Mouse (Mus musculus) MEL (cell line): Measurements from ENCODE around the gene Acvrl1. TPM values are rescaled to one million over a fixed set of nuclear protein-coding genes. Genes with fewer than 3 reads are reported as not detected.

Experiments
- DNase-seq: peaks from one replicate; pipeline ENCODE4 v3.0.0; 2011; ENCODE audit warnings: low read depth, low spot score
- H3K27ac ChIP-seq: 2 replicates; pipeline ENCODE4 v1.5.1; 2012; ENCODE audit warnings: low read depth, mild to moderate bottlenecking, control low read depth, low read length, moderate library complexity; ENCODE audit not compliant: control insufficient read depth
- H3K27me3 ChIP-seq, 2 experiments: fragments of 150-350 bp in 1 of 2; sonication (generic) in 1 of 2; 2 replicates each; pipeline ENCODE4 v1.6.1; 2012; ENCODE audit warnings: low read length in 2 of 2, mild to moderate bottlenecking in 2 of 2, improper control_type of control experiment in 1 of 2, moderate library complexity in 1 of 2; ENCODE audit not compliant: insufficient read depth in 2 of 2, control insufficient read depth in 1 of 2
- H3K36me3 ChIP-seq, 2 experiments: 2 replicates each; pipeline ENCODE4 v1.6.1; 2012 to 2014; ENCODE audit warnings: low read length in 2 of 2, improper control_type of control experiment in 1 of 2, inconsistent platforms in 1 of 2, mild to moderate bottlenecking in 1 of 2; ENCODE audit not compliant: insufficient read depth in 2 of 2, control insufficient read depth in 1 of 2
- H3K4me1 ChIP-seq, 2 experiments: fragments of 150-350 bp in 1 of 2; sonication (generic) in 1 of 2; 2 replicates each; pipeline ENCODE4 v1.6.1; 2012; ENCODE audit warnings: low read length in 2 of 2, improper control_type of control experiment in 1 of 2, mild to moderate bottlenecking in 1 of 2; ENCODE audit not compliant: insufficient read depth in 2 of 2, control insufficient read depth in 1 of 2
- H3K4me3 ChIP-seq, 2 experiments: fragments of 150-350 bp in 1 of 2; sonication (generic) in 1 of 2; 2 replicates each; pipeline ENCODE4 v1.5.1; 2012; ENCODE audit warnings: low read depth in 2 of 2, low read length in 2 of 2, mild to moderate bottlenecking in 2 of 2, moderate library complexity in 2 of 2, control low read depth in 1 of 2, improper control_type of control experiment in 1 of 2; ENCODE audit not compliant: control insufficient read depth in 1 of 2, insufficient read depth in 1 of 2
- H3K79me2 ChIP-seq: 2 replicates; pipeline ENCODE4 v1.6.1; 2012; ENCODE audit warnings: mild to moderate bottlenecking, low read length, moderate library complexity; ENCODE audit not compliant: control insufficient read depth, poor library complexity, insufficient read depth
- H3K9ac ChIP-seq: 2 replicates; pipeline ENCODE4 v1.6.1; 2012; ENCODE audit warnings: low read depth, mild to moderate bottlenecking, control low read depth, low read length, moderate library complexity; ENCODE audit not compliant: control insufficient read depth, poor library complexity, severe bottlenecking
- H3K9me3 ChIP-seq: fragments of 150-350 bp; sonication (generic); replicated peaks from 2 replicates; pipeline ENCODE4 v1.6.1; 2012; ENCODE audit warnings: mild to moderate bottlenecking, low read length, improper control_type of control experiment, moderate library complexity; ENCODE audit not compliant: insufficient read depth
- BHLHE40 ChIP-seq: IDR thresholded peaks from 2 replicates; pipeline ENCODE4 v1.6.1; 2012; ENCODE audit warnings: low read depth, mild to moderate bottlenecking, inconsistent platforms, low read length, improper control_type of control experiment, borderline replicate concordance
- CHD2 ChIP-seq: IDR thresholded peaks from 2 replicates; pipeline ENCODE4 v1.6.1; 2011; ENCODE audit warnings: low read length, improper control_type of control experiment
- CTCF ChIP-seq, 3 experiments: IDR thresholded peaks in 2 of 3; conservative IDR thresholded peaks in 1 of 3; 2 replicates each; pipeline ENCODE4 v1.5.1; 2011 to 2012; ENCODE audit warnings: low read length in 3 of 3, low read depth in 2 of 3, mild to moderate bottlenecking in 2 of 3, improper control_type of control experiment in 1 of 3, inconsistent platforms in 1 of 3, mixed read lengths in 1 of 3, moderate library complexity in 1 of 3; ENCODE audit not compliant: control insufficient read depth in 1 of 3, insufficient read depth in 1 of 3, poor library complexity in 1 of 3, severe bottlenecking in 1 of 3
- ETS1 ChIP-seq: IDR thresholded peaks from 2 replicates; pipeline ENCODE4 v1.6.1; 2012; ENCODE audit warnings: low read depth, mild to moderate bottlenecking, inconsistent platforms, low read length, improper control_type of control experiment, moderate library complexity
- GATA1 ChIP-seq: IDR thresholded peaks from 2 replicates; pipeline ENCODE4 v1.6.1; 2011; ENCODE audit warnings: low read depth, low read length, improper control_type of control experiment
- JUND ChIP-seq: IDR thresholded peaks from 2 replicates; pipeline ENCODE4 v1.6.1; 2011; ENCODE audit warnings: low read depth, mild to moderate bottlenecking, improper control_type of control experiment, low read length
- MYB ChIP-seq: IDR thresholded peaks from 2 replicates; pipeline ENCODE4 v1.6.1; 2011; ENCODE audit warnings: mild to moderate bottlenecking, low read depth, low read length, improper control_type of control experiment
- POLR2AphosphoS5 ChIP-seq: IDR thresholded peaks from 2 replicates; pipeline ENCODE4 v1.6.1; 2012; ENCODE audit warnings: low read depth, borderline replicate concordance, mild to moderate bottlenecking, inconsistent platforms, low read length, moderate library complexity, mixed read lengths
- RAD21 ChIP-seq: IDR thresholded peaks from 2 replicates; pipeline ENCODE4 v1.6.1; 2011; ENCODE audit warnings: mild to moderate bottlenecking, low read depth, low read length, improper control_type of control experiment
- SMC3 ChIP-seq: IDR thresholded peaks from 2 replicates; pipeline ENCODE4 v1.6.1; 2011; ENCODE audit warnings: low read depth, low read length, improper control_type of control experiment
- USF1 ChIP-seq: IDR thresholded peaks from 2 replicates; pipeline ENCODE4 v1.6.1; 2014; ENCODE audit warnings: low read depth, mild to moderate bottlenecking, inconsistent platforms, low read length, improper control_type of control experiment, moderate library complexity
- USF2 ChIP-seq, 2 experiments: IDR thresholded peaks; 2 replicates each; pipeline ENCODE4 v1.6.1; 2011 to 2012; ENCODE audit warnings: improper control_type of control experiment in 2 of 2, low read length in 2 of 2, borderline replicate concordance in 1 of 2, inconsistent platforms in 1 of 2, low read depth in 1 of 2, mild to moderate bottlenecking in 1 of 2; ENCODE audit not compliant: insufficient read depth in 1 of 2
- ZC3H11A ChIP-seq: IDR thresholded peaks from 2 replicates; pipeline ENCODE4 v1.6.1; 2012; ENCODE audit warnings: low read depth, mild to moderate bottlenecking, inconsistent platforms, low read length, improper control_type of control experiment
- polyA plus RNA-seq, 2 experiments: library from polyadenylated mRNA; stranded (reverse) in 1 of 2; unstranded in 1 of 2; fragments of >175 nt in 1 of 2; fragments of >200 nt in 1 of 2; gene quantifications; 2 replicates each; pipeline versions ENCODE4 v1.2.1 to v1.2.4; 2012; ENCODE audit warnings: low replicate concordance in 2 of 2, low read depth in 1 of 2; ENCODE audit not compliant: insufficient read length in 2 of 2, insufficient read depth in 1 of 2, missing spikeins in 1 of 2
- total RNA-seq: library from RNA; depleted of rRNA; stranded (reverse); fragments of 300-350 nt; gene quantifications from 2 replicates; pipeline ENCODE4 v1.2.3, GENCODE M21; 2012

The Acvrl1 gene
- total and polyA plus RNA-seq, 3 experiments = 0.08 to 0.18 TPM; not detected in 1

- DNase-seq = no peak
- Histone ChIP-seq H3K9ac (no peak overlapping the region), H3K27me3 (peaks cover 2 to 3% of the 10 kb centered on the region in 2 experiments; a peak in 3 of 4 replicates), H3K27ac (no peak overlapping the region), H3K9me3 (no peaks in the 10 kb centered on the region), H3K4me1 (no peaks in the 10 kb centered on the region), H3K4me3 (no peak overlapping the region), H3K36me3 (no peaks in the 10 kb centered on the region), H3K79me2 (no peaks in the 10 kb centered on the region)
- no peak for TF ChIP-seq MYB
- no peak for TF ChIP-seq ETS1
- no peak for TF ChIP-seq USF1
- no peak for TF ChIP-seq CTCF (IDR thresholded peaks at IDR 0.05 in 2 of 3, conservative IDR thresholded peaks at IDR 0.05 in 1 of 3; ENCODE audit: control insufficient read depth in 1 of 3, insufficient read depth in 1 of 3, low read depth in 2 of 3, low read length in 3 of 3, poor library complexity in 1 of 3, severe bottlenecking in 1 of 3)
- no peak for TF ChIP-seq CHD2
- no peak for TF ChIP-seq BHLHE40
- TF ChIP-seq USF2 (IDR thresholded peaks at IDR 0.05; ENCODE audit: borderline replicate concordance in 1 of 2, insufficient read depth in 1 of 2, low read depth in 1 of 2, low read length in 2 of 2) = no peak
- no peak for TF ChIP-seq GATA1
- TF ChIP-seq SMC3 = no peak
- TF ChIP-seq JUND = no peak
These were observed 24.6 kb upstream of the Acvrl1 start for GRCm38 (mm10) chr15:101103605-101104304.

GRCm38 (mm10) chr15:101105496-101105994, 22.8 kb upstream of the Acvrl1 start:
- H3K79me2 ChIP-seq = no peaks in the 10 kb centered on the region
- peaks cover 2 to 6% of the 10 kb centered on the region in 2 experiments; a peak in 2 of 4 replicates for H3K27me3 ChIP-seq
- TF ChIP-seq ZC3H11A (peak; percentile 51), CTCF (IDR thresholded peaks at IDR 0.05 in 2 of 3, conservative IDR thresholded peaks at IDR 0.05 in 1 of 3; ENCODE audit: control insufficient read depth in 1 of 3, insufficient read depth in 1 of 3, low read depth in 2 of 3, low read length in 3 of 3, poor library complexity in 1 of 3, severe bottlenecking in 1 of 3) (peak; percentile 91 to 99 (median 98)), SMC3 (peak; percentile 82), RAD21 (peak; percentile 58), CHD2 (no peak), POLR2AphosphoS5 (no peak)
- H3K4me3 ChIP-seq = no peak overlapping the region; a peak in 1 of 4 replicates
- H3K9me3 ChIP-seq = no peaks in the 10 kb centered on the region
- H3K4me1 ChIP-seq = no peaks in the 10 kb centered on the region
- H3K36me3 ChIP-seq = no peaks in the 10 kb centered on the region
- H3K27ac ChIP-seq = no peak overlapping the region
- DNase-seq = peak; percentile 77
- H3K9ac ChIP-seq = no peak overlapping the region
